Mouse (Mus musculus) cerebellum, adult 2 months (tissue): ENCODE results near the gene Ctdspl.

Experiments
- CTCF ChIP-seq: fragments of 200-500 bp; IDR thresholded peaks from 2 replicates; pipeline ENCODE4 v1.5.1; 2011; ENCODE audit warnings: low read depth, mild to moderate bottlenecking, control low read depth, low read length, moderate library complexity, borderline replicate concordance; ENCODE audit not compliant: insufficient read depth
- POLR2A ChIP-seq: fragments of 200-500 bp; IDR thresholded peaks from 2 replicates; pipeline ENCODE4 v1.6.1; 2011; ENCODE audit warnings: low read length, control low read depth, borderline replicate concordance; ENCODE audit not compliant: insufficient read depth

GRCm38 (mm10) chr9:118883150-118883549 lies 43.1 kb upstream of the Ctdspl start:
- TF ChIP-seq CTCF (no peak), POLR2A (no peak)
